ENCODE assay signal across 29 mouse cellular contexts in the genomic region with DNA sequence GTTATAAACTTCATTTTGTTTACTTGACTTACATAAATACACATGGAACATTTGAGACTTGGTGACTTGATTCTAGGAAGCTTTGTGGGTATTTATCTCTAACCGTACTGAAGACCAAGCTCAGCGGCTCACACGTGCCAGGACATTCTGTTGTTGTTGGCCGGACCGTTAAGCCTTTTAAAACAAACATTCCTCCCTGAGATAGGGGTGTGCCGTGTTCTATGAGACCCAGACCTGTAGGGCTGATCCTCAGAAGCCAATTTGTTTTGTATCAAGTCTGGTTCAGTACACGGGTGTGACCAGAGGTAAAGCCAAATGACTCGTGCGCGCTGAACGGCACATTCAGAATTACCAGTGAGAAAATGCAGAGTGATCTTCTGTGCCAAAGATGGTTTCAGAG.
DNase-seq lines count a peak whose midpoint lies in the region; ATAC-seq and TF ChIP-seq lines count a peak whose summit lies in the region.
"Had no signal": no experiment of that assay in that cellular context is flagged by ENCODE, and none has a peak within 500 bp of the region (broad histone marks: within the 10 kb centered on the region; RNA-seq: fewer than 3 reads in every experiment).

No protein-coding gene starts in this region.

- H3K9me3 ChIP-seq in embryonic facial prominence, embryonic 14.5 days (ENCODE audit: control insufficient read depth, low read length) = no peaks in the 10 kb centered on the region
- H3K9me3 ChIP-seq in embryonic facial prominence, embryonic 10.5 days = no peaks in the 10 kb centered on the region
- H3K9me3 ChIP-seq in heart, embryonic 14.5 days (ENCODE audit: control insufficient read depth, low read length) = no peaks in the 10 kb centered on the region
- H3K9me3 ChIP-seq in heart, embryonic 10.5 days = no peaks in the 10 kb centered on the region
- H3K9me3 ChIP-seq in stomach, postnatal 0 days (ENCODE audit: control insufficient read depth, low read length) = no peaks in the 10 kb centered on the region
- H3K9me3 ChIP-seq: hindbrain, embryonic 10.5 days; hindbrain, embryonic 15.5 days; limb, embryonic 10.5 days; limb, embryonic 15.5 days; liver, embryonic 13.5 days had no signal

- ATAC-seq in embryonic facial prominence, embryonic 14.5 days (ENCODE audit: low read depth) = no peak
- no peak for ATAC-seq in heart, embryonic 14.5 days (ENCODE audit: insufficient number of reproducible peaks, insufficient read depth, low FRiP score, low read depth)
- no peak for ATAC-seq in stomach, postnatal 0 days (ENCODE audit: low FRiP score, low TSS enrichment)
- ATAC-seq: forebrain, embryonic 16.5 days; inflammation-experienced regulatory T-cells, adult 6 months; midbrain, embryonic 16.5 days had no signal

- H3K4me1 ChIP-seq in embryonic facial prominence, embryonic 14.5 days (ENCODE audit: control insufficient read depth, insufficient read depth, low read length) = no peaks in the 10 kb centered on the region
- H3K4me1 ChIP-seq in embryonic facial prominence, embryonic 10.5 days = 0 out of 2 replicates have a peak, but pooled peaks cover 5% of the 10 kb centered on the region
- H3K4me1 ChIP-seq in heart, embryonic 14.5 days (ENCODE audit: control insufficient read depth in 2 of 2, insufficient read depth in 2 of 2, low read length in 2 of 2) = 0 out of 4 replicates have a peak, but pooled peaks cover 0 to 7% of the 10 kb centered on the region in 2 experiments
- H3K4me1 ChIP-seq in heart, embryonic 10.5 days = no peaks in the 10 kb centered on the region
- no peaks in the 10 kb centered on the region for H3K4me1 ChIP-seq in stomach, postnatal 0 days (replicated peaks; ENCODE audit: control insufficient read depth, insufficient read depth)
- H3K4me1 ChIP-seq: hindbrain, embryonic 10.5 days; hindbrain, embryonic 15.5 days; liver, embryonic 13.5 days had no signal

- DNase-seq in embryonic facial prominence, embryonic 14.5 days (ENCODE audit: low spot score) = peak; percentile 33
- no peak for DNase-seq in embryonic facial prominence, embryonic 10.5 days (ENCODE audit: low spot score)
- no peak for DNase-seq in heart, embryonic 10.5 days (ENCODE audit: low spot score)
- DNase-seq in lung, postnatal 36 days = peak; percentile 26
- no peak for DNase-seq in lung, postnatal 25 days (ENCODE audit: low spot score)
- no peak for DNase-seq in stomach, postnatal 0 days (ENCODE audit: low spot score)
- no peak for DNase-seq in MN1 (ENCODE audit: low spot score)
- DNase-seq: adrenal gland, adult 8-10 months; cerebellum, adult 2 months; cerebellum, postnatal 14 days; gastrocnemius, postnatal 10 days; kidney, adult 18-20 months; liver, embryonic 13.5 days; lung, adult 18-20 months; lung, postnatal 14 days; spleen, adult 18-20 months; thymus, adult 2 months; thymus, postnatal 36 days had no signal

- TF ChIP-seq EP300 in stomach, postnatal 0 days (optimal IDR thresholded peaks at IDR 0.05) = no peak

- peaks cover 19% of the 10 kb centered on the region for H3K36me3 ChIP-seq in embryonic facial prominence, embryonic 14.5 days (ENCODE audit: control insufficient read depth, insufficient read depth, low read length)
- H3K36me3 ChIP-seq in embryonic facial prominence, embryonic 10.5 days (replicated peaks) = peaks cover 10% of the 10 kb centered on the region
- peaks cover 66% of the 10 kb centered on the region for H3K36me3 ChIP-seq in heart, embryonic 14.5 days (ENCODE audit: control insufficient read depth, insufficient read depth, low read length)
- peaks cover 46% of the 10 kb centered on the region for H3K36me3 ChIP-seq in heart, embryonic 10.5 days
- 0 out of 2 replicates have a peak, but pooled peaks cover 7% of the 10 kb centered on the region for H3K36me3 ChIP-seq in stomach, postnatal 0 days (ENCODE audit: control insufficient read depth, insufficient read depth, low read length)
- H3K36me3 ChIP-seq: hindbrain, embryonic 15.5 days had no signal

- no peak overlapping the region for H3K4me3 ChIP-seq in embryonic facial prominence, embryonic 14.5 days (ENCODE audit: low read depth, low read length)
- no peak overlapping the region for H3K4me3 ChIP-seq in embryonic facial prominence, embryonic 10.5 days
- H3K4me3 ChIP-seq in heart, embryonic 14.5 days (ENCODE audit: control insufficient read depth in 1 of 2, insufficient read depth in 1 of 2, low read depth in 1 of 2, low read length in 2 of 2) = no peak overlapping the region
- H3K4me3 ChIP-seq in heart, embryonic 10.5 days = no peak overlapping the region
- no peak overlapping the region for H3K4me3 ChIP-seq in stomach, postnatal 0 days (ENCODE audit: low read depth, low read length)
- H3K4me3 ChIP-seq: hindbrain, embryonic 10.5 days; hindbrain, embryonic 15.5 days; limb, embryonic 10.5 days; limb, embryonic 15.5 days; liver, embryonic 13.5 days had no signal

- no peak for TF ChIP-seq CTCF in stomach, postnatal 0 days (IDR thresholded peaks at IDR 0.05; ENCODE audit: low read depth)

- 64% methylated on average over 11 of the region's 11 CpGs for WGBS in embryonic facial prominence, embryonic 14.5 days
- 80% methylated on average over 11 of the region's 11 CpGs for WGBS in embryonic facial prominence, embryonic 10.5 days
- 57% methylated on average over 11 of the region's 11 CpGs for WGBS in heart, embryonic 14.5 days
- 68% methylated on average over 11 of the region's 11 CpGs for WGBS in heart, embryonic 10.5 days
- WGBS in stomach, postnatal 0 days = 26% methylated on average over 11 of the region's 11 CpGs

- H3K9ac ChIP-seq in embryonic facial prominence, embryonic 14.5 days (ENCODE audit: low read depth, low read length) = no peak overlapping the region
- H3K9ac ChIP-seq in heart, embryonic 14.5 days (ENCODE audit: low read length) = no peak overlapping the region
- no peak overlapping the region for H3K9ac ChIP-seq in stomach, postnatal 0 days (ENCODE audit: low read length)
- H3K9ac ChIP-seq: hindbrain, embryonic 15.5 days; limb, embryonic 15.5 days; liver, embryonic 13.5 days had no signal

- no peaks in the 10 kb centered on the region for H3K27me3 ChIP-seq in embryonic facial prominence, embryonic 14.5 days (replicated peaks; ENCODE audit: control insufficient read depth, insufficient read depth, low read length)
- no peaks in the 10 kb centered on the region for H3K27me3 ChIP-seq in embryonic facial prominence, embryonic 10.5 days (replicated peaks; ENCODE audit: low read depth, poor library complexity, severe bottlenecking)
- H3K27me3 ChIP-seq in heart, embryonic 14.5 days (ENCODE audit: control insufficient read depth, insufficient read depth, low read length) = no peaks in the 10 kb centered on the region
- no peaks in the 10 kb centered on the region for H3K27me3 ChIP-seq in heart, embryonic 10.5 days (ENCODE audit: insufficient read depth, poor library complexity, severe bottlenecking)
- H3K27me3 ChIP-seq in stomach, postnatal 0 days (ENCODE audit: control insufficient read depth, insufficient read depth, low read length) = no peaks in the 10 kb centered on the region
- H3K27me3 ChIP-seq: CH12.LX; hindbrain, embryonic 15.5 days; limb, embryonic 15.5 days; liver, embryonic 13.5 days had no signal

- H3K27ac ChIP-seq in embryonic facial prominence, embryonic 14.5 days (replicated peaks; ENCODE audit: low read depth, low read length) = no peak overlapping the region
- no peak overlapping the region for H3K27ac ChIP-seq in embryonic facial prominence, embryonic 10.5 days (replicated peaks)
- no peak overlapping the region for H3K27ac ChIP-seq in heart, embryonic 14.5 days (replicated peaks in 1 of 2; ENCODE audit: control insufficient read depth in 1 of 2, insufficient read depth in 1 of 2, low read depth in 2 of 2, low read length in 2 of 2)
- no peak overlapping the region for H3K27ac ChIP-seq in heart, embryonic 10.5 days
- peak overlapping the region; percentile 46; the same call in 1 of the 2 replicates for H3K27ac ChIP-seq in stomach, postnatal 0 days (replicated peaks)
- H3K27ac ChIP-seq: hindbrain, embryonic 10.5 days; hindbrain, embryonic 15.5 days; kidney, postnatal 0 days; limb, embryonic 10.5 days; limb, embryonic 15.5 days; liver, embryonic 13.5 days had no signal

- no peak overlapping the region for H3K4me2 ChIP-seq in embryonic facial prominence, embryonic 14.5 days (ENCODE audit: low read depth, low read length)
- H3K4me2 ChIP-seq in heart, embryonic 14.5 days (ENCODE audit: low read length) = 0 out of 2 replicates have a peak overlapping the region, but pooled peaks have one; percentile 8
- no peak overlapping the region for H3K4me2 ChIP-seq in stomach, postnatal 0 days (replicated peaks; ENCODE audit: low read depth)
- H3K4me2 ChIP-seq: hindbrain, embryonic 15.5 days; limb, embryonic 15.5 days; liver, embryonic 13.5 days; midbrain, embryonic 11.5 days had no signal

Comparison
In these comparisons a context has a peak if more than half of its experiments do, and no peak if none do; other contexts are left out.
1. DNase-seq: peak in embryonic facial prominence, embryonic 14.5 days (single experiment) and lung, postnatal 36 days (single experiment); none in embryonic facial prominence, embryonic 10.5 days (single experiment), heart, embryonic 10.5 days (single experiment), lung, postnatal 25 days (single experiment), stomach, postnatal 0 days (single experiment) and MN1 (single experiment).